Mouse (Mus musculus): Measurements from ENCODE around the gene Cox19. TPM values are rescaled to one million over a fixed set of nuclear protein-coding genes. Genes with fewer than 3 reads are reported as not detected.
"Not testable (repeated sequence)": the region's sequence is repeated elsewhere in the genome, so short reads cannot be mapped to it uniquely, and the experiment has no call there.

Cox19 gene
- polyA plus RNA-seq, 1 experiment from 2014 or later: 131 TPM

DNA sequence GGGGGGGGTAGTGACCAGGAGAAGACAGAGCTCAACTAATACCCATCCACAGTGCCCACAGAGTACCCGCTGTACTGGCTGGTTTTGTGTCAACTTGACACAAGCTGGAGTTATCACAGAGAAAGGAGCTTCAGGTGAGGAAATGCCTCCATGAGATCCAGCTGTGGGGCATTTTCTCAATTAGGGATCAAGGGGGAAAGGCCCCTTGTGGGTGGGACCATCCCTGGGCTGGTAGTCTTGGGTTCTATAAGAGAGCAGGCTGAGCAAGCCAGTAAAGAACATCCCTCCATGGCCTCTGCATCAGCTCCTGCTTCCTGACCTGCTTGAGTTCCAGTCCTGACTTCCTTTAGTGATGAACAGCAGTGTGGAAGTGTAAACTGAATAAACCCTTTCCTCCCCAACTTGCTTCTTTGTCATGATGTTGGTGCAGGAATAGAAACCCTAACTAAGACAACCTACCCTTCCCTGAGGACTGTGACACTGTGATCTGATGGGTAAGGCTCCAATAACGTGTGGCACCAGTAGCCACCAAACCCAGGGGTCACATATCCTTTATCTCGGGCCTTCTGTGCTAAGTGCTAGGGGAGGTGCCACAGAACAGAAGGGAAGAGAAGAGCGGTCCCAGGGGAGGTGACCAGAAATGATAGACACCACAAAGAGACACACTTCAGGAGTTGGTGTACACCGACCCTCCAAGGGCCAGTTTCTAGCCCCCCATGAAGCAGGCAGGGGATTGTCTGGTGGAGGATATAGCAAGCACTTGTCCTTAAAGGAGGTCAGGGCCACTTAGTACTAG, 39.3 kb upstream of the Cox19 start:
- H3K4me1 ChIP-seq (replicated peaks): peaks cover 12% of the 10 kb centered on the region; the same call in 1 of the 2 replicates
- not testable (repeated sequence) for H3K4me2 ChIP-seq (replicated peaks); ATAC-seq; H3K27me3 ChIP-seq; H3K9ac ChIP-seq (replicated peaks); H3K4me3 ChIP-seq (replicated peaks); H3K9me3 ChIP-seq; H3K36me3 ChIP-seq; H3K27ac ChIP-seq
- 78% methylated on average over 5 of the region's 5 CpGs for WGBS

DNA sequence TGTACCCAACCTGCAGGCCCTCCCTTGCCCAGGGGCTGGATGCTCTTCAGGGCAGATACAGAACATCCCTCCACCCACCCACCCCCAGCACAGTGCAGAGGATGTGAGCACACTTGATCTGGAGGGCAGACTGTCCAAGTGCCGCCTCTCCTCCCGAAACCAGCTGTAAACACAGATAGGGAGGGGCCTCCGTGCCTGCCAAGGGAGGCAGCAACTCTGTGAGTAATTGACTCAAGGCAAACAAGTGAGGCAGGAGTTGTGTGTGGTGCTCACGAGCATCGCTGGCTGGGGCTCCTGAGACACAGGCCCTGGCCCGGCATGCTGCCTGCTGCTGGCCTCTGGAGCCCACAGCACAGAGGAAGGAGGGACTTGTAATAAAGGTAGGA, 38.5 kb upstream of the Cox19 start:
- no peaks in the 10 kb centered on the region for H3K9me3 ChIP-seq
- H3K36me3 ChIP-seq: no peaks in the 10 kb centered on the region
- H3K4me3 ChIP-seq (replicated peaks): no peak overlapping the region
- peaks cover 12% of the 10 kb centered on the region; the same call in 1 of the 2 replicates for H3K4me1 ChIP-seq (replicated peaks)
- H3K4me2 ChIP-seq (replicated peaks): no peak overlapping the region
- WGBS: 74% methylated on average over 6 of the region's 6 CpGs
- H3K9ac ChIP-seq (replicated peaks): no peak overlapping the region
- H3K27ac ChIP-seq: no peak overlapping the region
- ATAC-seq: no peak
- H3K27me3 ChIP-seq: no peaks in the 10 kb centered on the region

DNA sequence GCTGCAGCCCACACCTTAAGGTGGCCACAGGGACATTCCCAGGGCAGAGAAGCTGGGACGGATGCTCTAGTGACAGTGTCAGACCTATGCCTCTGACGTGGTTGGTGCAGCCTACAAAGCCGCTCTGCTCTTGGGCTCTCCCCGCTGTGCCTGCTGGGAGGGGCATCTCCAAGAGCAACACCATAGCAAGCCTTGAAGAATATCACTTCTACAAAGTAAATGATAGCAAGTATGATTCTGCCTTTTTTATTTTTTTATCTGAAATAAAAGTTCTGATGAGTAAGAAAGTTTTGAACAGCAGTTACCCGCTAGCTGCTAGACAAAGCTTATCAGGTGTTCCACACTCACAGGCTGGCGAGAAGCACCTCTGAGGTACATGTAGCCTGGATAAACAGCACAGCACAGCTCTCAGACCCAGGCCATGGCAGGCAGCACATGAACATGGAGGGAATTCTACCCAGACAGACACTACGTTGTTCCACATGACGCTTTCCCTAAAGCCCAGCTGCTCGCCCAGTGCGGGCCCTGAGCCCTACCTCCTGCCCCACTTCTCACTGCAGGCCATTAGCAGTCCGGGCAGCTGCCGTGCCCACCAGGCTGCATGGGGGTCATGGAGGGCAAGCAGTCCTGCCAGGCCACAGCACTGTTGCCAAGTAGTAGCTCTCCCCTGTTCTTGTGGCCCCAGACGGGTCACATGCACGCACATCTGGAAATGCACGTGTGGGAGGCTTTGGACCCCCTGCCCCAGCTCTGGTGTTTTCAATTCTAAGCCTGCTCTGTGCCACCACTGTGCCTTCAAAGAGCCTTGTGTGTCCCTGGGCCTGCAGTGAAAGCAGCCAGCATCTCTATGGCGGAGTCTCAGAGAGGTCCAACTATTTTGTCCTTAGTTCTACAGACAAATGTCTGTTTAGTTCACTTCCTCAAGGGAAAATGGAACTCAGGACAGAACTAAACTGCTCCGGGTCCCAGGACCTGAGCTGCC, 37.8 kb upstream of the Cox19 start:
- Histone ChIP-seq H3K36me3 (no peaks in the 10 kb centered on the region), H3K4me2 (replicated peaks) (no peak overlapping the region), H3K4me1 (replicated peaks) (peaks cover 12% of the 10 kb centered on the region; the same call in 1 of the 2 replicates), H3K4me3 (replicated peaks) (no peak overlapping the region), H3K9ac (replicated peaks) (0 out of 2 replicates have a peak overlapping the region, but pooled peaks have one; percentile 23), H3K27ac (peak overlapping the region; percentile 25; the same call in 1 of the 2 replicates), H3K27me3 (no peaks in the 10 kb centered on the region), H3K9me3 (no peaks in the 10 kb centered on the region)
- no peak for ATAC-seq
- WGBS: 85% methylated on average over 17 of the region's 17 CpGs

DNA sequence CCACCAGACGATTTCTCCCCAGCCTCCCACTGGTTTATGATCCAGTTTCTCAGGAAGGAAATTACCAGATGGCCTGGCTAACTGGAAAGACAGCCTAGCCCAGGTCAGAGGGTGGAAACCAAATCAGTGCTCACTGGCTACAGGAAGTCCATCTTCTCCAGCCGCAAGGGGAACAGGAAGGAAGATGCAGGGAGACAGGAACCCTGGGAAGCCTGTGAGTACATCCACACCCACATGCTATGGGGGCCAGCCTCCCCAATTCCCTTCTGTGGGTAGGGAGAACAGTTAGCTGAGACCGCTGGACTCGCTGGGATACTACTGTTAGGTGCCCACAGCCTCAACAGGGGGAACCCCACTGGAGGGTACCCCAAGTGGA, 37.0 kb upstream of the Cox19 start:
- H3K4me1 ChIP-seq (replicated peaks): peaks cover 14% of the 10 kb centered on the region
- no peak overlapping the region for H3K9ac ChIP-seq (replicated peaks)
- WGBS: 86% methylated on average over 4 of the region's 4 CpGs
- no peak overlapping the region for H3K4me3 ChIP-seq (replicated peaks)
- no peaks in the 10 kb centered on the region for H3K36me3 ChIP-seq
- H3K9me3 ChIP-seq: no peaks in the 10 kb centered on the region
- H3K27me3 ChIP-seq: no peaks in the 10 kb centered on the region
- no peak for ATAC-seq
- no peak overlapping the region for H3K4me2 ChIP-seq (replicated peaks)
- H3K27ac ChIP-seq: peak overlapping the region; percentile 19; the same call in 1 of the 2 replicates

DNA sequence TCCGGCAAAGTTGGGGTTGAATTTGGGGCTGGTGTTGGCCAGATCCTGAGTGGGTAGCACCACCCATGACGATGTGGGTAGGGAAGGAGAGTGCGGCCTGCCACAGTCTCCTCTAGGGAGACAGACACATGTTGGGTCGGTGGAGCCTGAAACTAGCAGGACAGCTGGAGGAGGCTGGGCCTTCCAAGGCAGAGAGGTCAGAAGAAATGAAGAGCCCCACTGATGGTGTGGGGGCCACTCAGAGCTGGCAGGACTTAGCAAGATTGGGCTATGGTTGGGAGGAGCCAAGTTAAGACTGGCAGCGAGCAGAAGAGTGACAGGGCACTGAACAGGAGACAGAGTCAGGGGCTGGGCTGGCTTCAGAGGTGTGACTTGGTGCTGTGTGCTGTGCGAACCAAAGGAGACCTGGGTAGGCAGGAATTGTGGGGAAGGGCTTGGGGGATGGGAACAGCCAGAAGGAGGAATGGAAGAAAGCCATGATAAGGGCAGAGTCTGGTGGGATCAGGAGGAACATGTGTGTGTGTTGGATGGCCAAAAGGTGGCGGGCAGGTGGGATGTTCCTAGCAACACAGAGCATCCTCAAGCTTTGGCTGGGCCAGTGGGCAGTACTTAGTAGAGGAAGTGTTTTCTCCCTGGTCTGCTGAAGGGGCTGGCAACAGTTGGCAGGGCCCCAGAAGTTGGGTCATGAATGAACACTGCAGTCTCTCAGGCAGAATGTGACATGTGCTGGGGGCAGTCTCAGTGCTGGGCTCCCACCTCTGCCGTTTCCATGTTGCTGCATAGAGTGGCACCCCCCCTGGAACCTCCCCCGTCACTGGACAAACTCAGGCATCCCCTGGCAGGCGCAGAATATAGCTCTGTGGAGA, 36.3 kb upstream of the Cox19 start:
- no peak overlapping the region for H3K4me2 ChIP-seq (replicated peaks)
- no peaks in the 10 kb centered on the region for H3K27me3 ChIP-seq
- no peak for ATAC-seq
- WGBS: 88% methylated on average over 10 of the region's 10 CpGs
- H3K36me3 ChIP-seq: no peaks in the 10 kb centered on the region
- H3K27ac ChIP-seq: peak overlapping the region; percentile 19; the same call in 1 of the 2 replicates
- no peaks in the 10 kb centered on the region for H3K9me3 ChIP-seq
- no peak overlapping the region for H3K9ac ChIP-seq (replicated peaks)
- H3K4me3 ChIP-seq (replicated peaks): no peak overlapping the region
- peaks cover 21% of the 10 kb centered on the region for H3K4me1 ChIP-seq (replicated peaks)

DNA sequence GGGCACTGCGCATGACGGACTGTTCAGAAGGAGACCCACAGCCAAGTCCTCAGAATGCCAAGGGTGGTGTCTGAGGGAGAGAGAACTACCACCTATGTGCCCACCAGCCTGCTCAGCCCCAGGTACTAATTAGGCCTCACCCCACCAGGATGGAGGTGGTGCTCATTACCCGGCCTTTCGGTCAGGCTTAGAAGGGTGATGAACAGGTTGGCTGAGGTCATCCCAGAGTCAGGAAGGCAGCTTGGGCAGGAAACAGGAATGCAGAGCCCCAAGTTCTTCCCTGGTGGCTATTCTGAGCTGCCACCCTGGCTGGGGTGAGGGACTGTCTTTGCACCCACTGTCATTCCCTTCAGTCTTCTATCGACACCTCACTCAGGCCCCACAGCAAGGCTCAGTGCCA, 34.8 kb upstream of the Cox19 start:
- ATAC-seq: no peak
- Histone ChIP-seq H3K9ac (replicated peaks) (no peak overlapping the region), H3K4me1 (replicated peaks) (peaks cover 32% of the 10 kb centered on the region), H3K4me2 (replicated peaks) (no peak overlapping the region), H3K9me3 (no peaks in the 10 kb centered on the region), H3K27ac (no peak overlapping the region), H3K36me3 (no peaks in the 10 kb centered on the region), H3K27me3 (no peaks in the 10 kb centered on the region), H3K4me3 (replicated peaks) (no peak overlapping the region)
- WGBS: 91% methylated on average over 5 of the region's 5 CpGs

DNA sequence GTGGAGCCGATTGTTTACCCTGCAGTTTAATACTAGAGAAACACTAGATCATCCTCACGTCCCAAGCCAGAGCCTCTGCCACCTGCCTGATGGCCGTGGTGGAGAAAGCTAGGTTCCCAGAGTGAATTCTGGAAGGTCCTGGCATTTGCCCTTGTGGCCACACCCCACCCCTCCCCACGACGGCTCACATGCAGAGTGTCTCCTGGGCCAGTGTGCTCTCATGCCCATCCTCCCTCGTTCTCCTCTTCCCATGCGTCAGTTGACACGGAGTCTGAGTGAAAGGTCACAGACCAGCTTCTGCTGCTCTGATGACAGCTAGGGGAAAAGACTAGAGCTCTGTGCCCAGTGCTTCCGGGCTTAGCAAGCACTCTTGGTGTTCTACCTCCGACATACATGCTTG, 33.3 kb upstream of the Cox19 start:
- Histone ChIP-seq H3K36me3 (no peaks in the 10 kb centered on the region), H3K27ac (no peak overlapping the region), H3K4me1 (replicated peaks) (peaks cover 43% of the 10 kb centered on the region), H3K9me3 (no peaks in the 10 kb centered on the region), H3K4me2 (replicated peaks) (no peak overlapping the region), H3K4me3 (replicated peaks) (no peak overlapping the region), H3K9ac (replicated peaks) (no peak overlapping the region), H3K27me3 (no peaks in the 10 kb centered on the region)
- no peak for ATAC-seq
- 82% methylated on average over 10 of the region's 10 CpGs for WGBS

DNA sequence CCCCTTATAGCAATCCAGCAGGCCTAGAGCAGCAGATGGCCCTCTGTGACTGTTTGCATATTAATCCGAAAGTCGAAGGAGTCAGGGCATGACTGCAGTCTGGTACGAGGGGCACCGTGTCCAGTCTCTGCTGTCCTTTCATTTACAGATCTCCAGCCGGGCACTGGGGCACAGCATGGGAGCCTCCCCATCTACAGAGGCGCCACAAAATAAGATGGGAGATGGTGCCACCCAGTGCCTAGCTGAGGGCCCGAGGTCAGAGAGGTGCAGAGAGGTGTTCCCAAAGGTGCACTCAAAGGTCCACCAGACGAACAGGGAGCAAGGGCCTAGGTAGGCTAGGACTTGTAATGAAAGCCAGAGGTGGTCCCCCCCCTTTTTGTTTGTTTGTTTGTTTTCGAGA, 32.0 kb upstream of the Cox19 start:
- Histone ChIP-seq H3K27ac (no peak overlapping the region), H3K4me2 (replicated peaks) (no peak overlapping the region), H3K4me3 (replicated peaks) (no peak overlapping the region), H3K27me3 (no peaks in the 10 kb centered on the region), H3K9me3 (no peaks in the 10 kb centered on the region), H3K4me1 (replicated peaks) (peaks cover 45% of the 10 kb centered on the region), H3K36me3 (no peaks in the 10 kb centered on the region), H3K9ac (replicated peaks) (peak overlapping the region; percentile 2; the same call in 1 of the 2 replicates)
- ATAC-seq: no peak
- 68% methylated on average over 9 of the region's 9 CpGs for WGBS

DNA sequence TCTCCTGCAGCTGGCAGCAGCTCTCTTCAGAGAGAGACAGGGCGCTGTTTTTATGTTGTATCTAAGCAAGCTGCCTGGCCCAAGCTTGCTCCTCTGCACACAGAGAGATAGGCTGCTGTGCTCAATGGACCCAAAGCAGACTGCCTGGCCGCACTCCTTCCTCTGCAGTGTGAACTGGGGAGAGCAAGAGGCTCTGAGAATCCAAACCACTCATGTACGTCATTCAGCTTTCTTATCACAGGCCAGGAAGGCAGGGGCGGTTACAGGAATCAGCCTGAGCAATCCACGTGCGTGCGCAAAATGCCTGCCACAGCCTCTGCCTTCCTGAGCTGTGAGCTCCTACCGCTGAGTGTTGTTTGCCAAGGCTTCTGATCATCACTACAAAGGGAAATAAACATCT, 31.5 kb upstream of the Cox19 start:
- Histone ChIP-seq H3K9ac (replicated peaks) (peak overlapping the region; percentile 2; the same call in 1 of the 2 replicates), H3K9me3 (no peaks in the 10 kb centered on the region), H3K4me3 (replicated peaks) (no peak overlapping the region), H3K36me3 (no peaks in the 10 kb centered on the region), H3K4me1 (replicated peaks) (peaks cover 40% of the 10 kb centered on the region), H3K4me2 (replicated peaks) (no peak overlapping the region), H3K27ac (peak overlapping the region; percentile 44), H3K27me3 (no peaks in the 10 kb centered on the region)
- ATAC-seq: no peak
- 66% methylated on average over 8 of the region's 8 CpGs for WGBS

DNA sequence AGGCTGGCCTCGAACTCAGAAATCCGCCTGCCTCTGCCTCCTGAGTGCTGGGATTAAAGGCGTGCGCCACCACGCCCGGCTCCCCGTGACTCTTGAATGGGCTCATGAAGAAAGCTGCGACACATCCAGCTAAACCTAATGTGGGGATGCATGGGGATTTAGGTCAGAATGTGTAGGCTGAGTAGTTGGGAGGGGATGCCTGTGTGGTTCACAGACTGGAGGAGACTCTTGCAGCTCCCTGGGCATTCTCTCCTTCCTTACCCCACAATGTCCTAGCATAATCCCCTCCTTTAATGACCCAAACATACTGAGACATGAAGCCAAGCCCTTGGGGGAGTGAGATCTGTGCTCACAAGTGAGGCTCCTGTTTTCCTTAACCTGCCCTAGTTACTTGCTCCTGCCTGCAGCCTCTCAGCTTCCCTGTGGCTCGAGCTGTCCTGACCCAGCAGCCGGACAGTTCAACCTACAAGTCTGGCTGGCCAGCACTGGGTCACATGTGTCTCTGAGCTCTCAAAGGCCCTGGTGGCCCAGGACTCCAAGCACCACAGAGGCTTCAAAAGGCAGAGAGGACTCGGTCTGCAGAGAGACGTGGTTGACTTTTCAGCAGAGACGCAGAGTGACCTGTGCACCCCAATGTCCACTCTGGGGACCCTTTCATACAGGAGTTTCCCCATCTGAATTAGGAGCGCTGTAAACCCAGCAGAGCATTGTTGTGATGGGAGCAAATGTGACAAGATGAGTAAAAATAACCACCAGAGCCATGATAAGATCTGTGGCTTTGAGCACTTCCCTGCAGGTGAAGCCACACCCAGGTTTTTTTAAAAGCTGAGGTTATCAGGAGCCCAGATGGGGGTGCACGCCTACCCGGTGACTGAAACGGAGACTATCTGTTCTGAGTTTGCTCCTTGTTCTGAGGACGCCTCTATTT, 30.6 kb upstream of the Cox19 start:
- H3K9me3 ChIP-seq: no peaks in the 10 kb centered on the region
- WGBS: 82% methylated on average over 18 of the region's 18 CpGs

More for the DNA sequence above, 30.6 kb upstream of the Cox19 start:
- no peaks in the 10 kb centered on the region for H3K27me3 ChIP-seq
- H3K36me3 ChIP-seq: no peaks in the 10 kb centered on the region
- H3K4me2 ChIP-seq (replicated peaks): no peak overlapping the region
- H3K27ac ChIP-seq: no peak overlapping the region; the same call in 1 of the 2 replicates
- H3K4me3 ChIP-seq (replicated peaks): no peak overlapping the region
- no peak for ATAC-seq
- H3K9ac ChIP-seq (replicated peaks): 0 out of 2 replicates have a peak overlapping the region, but pooled peaks have one; percentile 2
- H3K4me1 ChIP-seq (replicated peaks): peaks cover 40% of the 10 kb centered on the region

All from midbrain, embryonic 13.5 days (tissue).